Mouse (Mus musculus): ENCODE data around the gene Dpm1.

GRCm38 (mm10) chr2:168260124-168260523, 29.7 kb upstream of the Dpm1 start:
- no peak for TF ChIP-seq CTCF (IDR thresholded peaks at IDR 0.05; ENCODE audit: borderline replicate concordance, control insufficient read depth, extremely low read depth, insufficient read depth, low read length, poor library complexity)
- no peak for TF ChIP-seq POLR2A (IDR thresholded peaks at IDR 0.05; ENCODE audit: control insufficient read depth, extremely low read depth, insufficient read depth, low read length, poor library complexity)
